Mouse (Mus musculus) liver, embryonic 14.5 days (tissue): ENCODE results near the gene Baz2b. TPM values are rescaled to one million over a fixed set of nuclear protein-coding genes. Genes with fewer than 3 reads are reported as not detected.

ENCODE experiments used
- ATAC-seq: fragments of 200-750 bp; cut with Nextera tagmentation; 2 replicates; pipeline ENCODE4 v1.8.0; 2017; ENCODE audit warnings: moderate number of reproducible peaks, mild to moderate bottlenecking, moderate library complexity; ENCODE audit not compliant: insufficient read depth
- DNase-seq, 3 experiments: peaks; one replicate each; pipeline ENCODE4 v3.0.0-alpha.2; 2012 to 2013; ENCODE audit warnings: low read depth in 3 of 3, low spot score in 3 of 3
- H3K27ac ChIP-seq: fragments of 300-500 bp; sonication (generic); 2 replicates; pipeline ENCODE4 v1.5.1; 2014; ENCODE audit warnings: moderate library complexity, mild to moderate bottlenecking, control low read depth, inconsistent platforms
- H3K27me3 ChIP-seq: fragments of 300-500 bp; sonication (generic); 2 replicates; pipeline ENCODE4 v1.6.1; 2014; ENCODE audit warnings: mild to moderate bottlenecking, low read length, moderate library complexity; ENCODE audit not compliant: control insufficient read depth, insufficient read depth
- H3K36me3 ChIP-seq: fragments of 300-500 bp; sonication (generic); replicated peaks from 2 replicates; pipeline ENCODE4 v1.6.1; 2014; ENCODE audit warnings: low read depth; ENCODE audit not compliant: control insufficient read depth, insufficient read depth
- H3K4me1 ChIP-seq, 2 experiments: fragments of 200-500 bp in 1 of 2; fragments of 300-500 bp in 1 of 2; sonication (generic) in 1 of 2; replicated peaks; 2 replicates each; pipeline ENCODE4 v1.6.1; 2012 to 2014; ENCODE audit warnings: antibody characterized with exemption in 1 of 2, inconsistent platforms in 1 of 2, low read length in 1 of 2; ENCODE audit not compliant: control insufficient read depth in 2 of 2, insufficient read depth in 2 of 2
- H3K4me2 ChIP-seq: fragments of 300-500 bp; sonication (generic); 2 replicates; pipeline ENCODE4 v1.6.1; 2014; ENCODE audit warnings: low read depth, mild to moderate bottlenecking, control low read depth, moderate library complexity
- H3K4me3 ChIP-seq, 2 experiments: fragments of 200-500 bp in 1 of 2; fragments of 300-500 bp in 1 of 2; sonication (generic) in 1 of 2; 2 replicates each; pipeline ENCODE4 v1.5.1; 2012 to 2014; ENCODE audit warnings: low read depth in 2 of 2, low read length in 2 of 2, mild to moderate bottlenecking in 2 of 2, control low read depth in 1 of 2, inconsistent platforms in 1 of 2, moderate library complexity in 1 of 2; ENCODE audit not compliant: insufficient read depth in 1 of 2
- H3K9ac ChIP-seq: fragments of 300-500 bp; sonication (generic); replicated peaks from 2 replicates; pipeline ENCODE4 v1.6.1; 2014; ENCODE audit warnings: mild to moderate bottlenecking, control low read depth, moderate library complexity
- H3K9me3 ChIP-seq: fragments of 300-500 bp; sonication (generic); 2 replicates; pipeline ENCODE4 v1.6.1; 2016; ENCODE audit warnings: low read length, mixed read lengths; ENCODE audit not compliant: control insufficient read depth
- CTCF ChIP-seq: IDR thresholded peaks from 2 replicates; pipeline ENCODE4 v1.5.1; 2016; ENCODE audit warnings: antibody characterized with exemption, low read depth, control low read depth
- EP300 ChIP-seq: IDR thresholded peaks from 2 replicates; pipeline ENCODE4 v1.6.1; 2016; ENCODE audit warnings: antibody characterized with exemption, low read depth
- WGBS: fragments of 180-500 bp; shearing (Covaris S2); extraction: QIAGEN DNeasy Blood & Tissue Kit; methylation state at CpG from one replicate; pipeline ENCODE4 v1.1.7; 2014; ENCODE audit not compliant: insufficient replicate concordance; 5-methylcytosine and 5-hydroxymethylcytosine counted together
- polyA plus RNA-seq, 2 experiments: library from polyadenylated mRNA; depleted of rRNA in 1 of 2; stranded (reverse) in 1 of 2; unstranded in 1 of 2; fragments of >200 nt; fragmentation: Nextera tagmentation in 1 of 2; extraction: Ambion mirVana in 1 of 2; gene quantifications; 2 replicates each; pipeline versions ENCODE4 v1.2.1 to v1.2.3; 2012 to 2014

Gene Baz2b
- polyA plus RNA-seq, 2 experiments, result 9.1 to 11.0 TPM

GRCm38 (mm10) chr2:59975772-59976171 lies 233.9 kb downstream of the Baz2b start:
- Histone ChIP-seq H3K4me1 (peaks cover 3 to 15% of the 10 kb centered on the region in 2 experiments; a peak in 3 of 4 replicates), H3K36me3 (peaks cover 2% of the 10 kb centered on the region; the same call in 1 of the 2 replicates), H3K27me3 (no peaks in the 10 kb centered on the region), H3K9ac (no peak overlapping the region), H3K9me3 (no peaks in the 10 kb centered on the region), H3K4me3 (no peak overlapping the region), H3K4me2 (no peak overlapping the region), H3K27ac (no peak overlapping the region)
- TF ChIP-seq CTCF (no peak), EP300 (no peak)
- WGBS, result 70% methylated on average over 6 of the region's 6 CpGs
- ATAC-seq (no peak), DNase-seq (no peak)

GRCm38 (mm10) chr2:59973962-59974361 lies 235.7 kb downstream of the Baz2b start:
- TF ChIP-seq EP300 (no peak), CTCF (no peak)
- peaks cover 2% of the 10 kb centered on the region; the same call in 1 of the 2 replicates for H3K36me3 ChIP-seq
- H3K9ac ChIP-seq, result no peak overlapping the region
- WGBS, result 59% methylated on average over 5 of the region's 5 CpGs
- no peaks in the 10 kb centered on the region for H3K9me3 ChIP-seq
- peaks cover 3 to 12% of the 10 kb centered on the region in 2 experiments; a peak in 3 of 4 replicates for H3K4me1 ChIP-seq
- no peak overlapping the region for H3K4me2 ChIP-seq
- no peak overlapping the region for H3K4me3 ChIP-seq
- H3K27me3 ChIP-seq, result no peaks in the 10 kb centered on the region
- ATAC-seq (no peak), DNase-seq (no peak)
- H3K27ac ChIP-seq, result no peak overlapping the region

GRCm38 (mm10) chr2:59973104-59973641 lies 236.5 kb downstream of the Baz2b start:
- Histone ChIP-seq H3K9me3 (no peaks in the 10 kb centered on the region), H3K4me3 (no peak overlapping the region), H3K27ac (no peak overlapping the region), H3K36me3 (peaks cover 2% of the 10 kb centered on the region; the same call in 1 of the 2 replicates), H3K9ac (no peak overlapping the region), H3K4me2 (no peak overlapping the region), H3K4me1 (peaks cover 3 to 12% of the 10 kb centered on the region in 2 experiments; a peak in 3 of 4 replicates), H3K27me3 (no peaks in the 10 kb centered on the region)
- WGBS, result 36% methylated on average over 4 of the region's 4 CpGs
- no peak for DNase-seq
- no peak for TF ChIP-seq EP300
- no peak for TF ChIP-seq CTCF
- peak; percentile 53; the same call in 1 of the 2 replicates for ATAC-seq

- no peak for DNase-seq
- Histone ChIP-seq H3K9ac (no peak overlapping the region), H3K9me3 (no peaks in the 10 kb centered on the region), H3K36me3 (no peaks in the 10 kb centered on the region), H3K4me3 (no peak overlapping the region), H3K27ac (no peak overlapping the region), H3K4me2 (no peak overlapping the region), H3K4me1 (peaks cover 3 to 12% of the 10 kb centered on the region in 2 experiments; a peak in 3 of 4 replicates), H3K27me3 (no peaks in the 10 kb centered on the region)
- TF ChIP-seq CTCF, result no peak
- no peak for TF ChIP-seq EP300
- 70% methylated on average over 9 of the region's 9 CpGs for WGBS
- ATAC-seq, result no peak
Measured at GRCm38 (mm10) chr2:59970511-59970910, 239.1 kb downstream of the Baz2b start.

GRCm38 (mm10) chr2:59969099-59969498 lies 240.5 kb downstream of the Baz2b start:
- H3K9ac ChIP-seq, result no peak overlapping the region
- H3K27ac ChIP-seq, result no peak overlapping the region
- H3K36me3 ChIP-seq, result no peaks in the 10 kb centered on the region
- H3K4me1 ChIP-seq, result peaks cover 3 to 12% of the 10 kb centered on the region in 2 experiments; a peak in 3 of 4 replicates
- no peak overlapping the region for H3K4me2 ChIP-seq
- no peaks in the 10 kb centered on the region for H3K27me3 ChIP-seq
- ATAC-seq (no peak), DNase-seq (no peak)
- 54% methylated on average over 10 of the region's 10 CpGs for WGBS
- H3K9me3 ChIP-seq, result no peaks in the 10 kb centered on the region
- no peak overlapping the region for H3K4me3 ChIP-seq
- TF ChIP-seq CTCF (no peak), EP300 (no peak)
